Mouse (Mus musculus): ENCODE results near the gene Ano4. TPM values are rescaled to one million over a fixed set of nuclear protein-coding genes. Genes with fewer than 3 reads are reported as not detected.

The Ano4 gene
- total and polyA plus RNA-seq, 3 experiments: not detected

DNA sequence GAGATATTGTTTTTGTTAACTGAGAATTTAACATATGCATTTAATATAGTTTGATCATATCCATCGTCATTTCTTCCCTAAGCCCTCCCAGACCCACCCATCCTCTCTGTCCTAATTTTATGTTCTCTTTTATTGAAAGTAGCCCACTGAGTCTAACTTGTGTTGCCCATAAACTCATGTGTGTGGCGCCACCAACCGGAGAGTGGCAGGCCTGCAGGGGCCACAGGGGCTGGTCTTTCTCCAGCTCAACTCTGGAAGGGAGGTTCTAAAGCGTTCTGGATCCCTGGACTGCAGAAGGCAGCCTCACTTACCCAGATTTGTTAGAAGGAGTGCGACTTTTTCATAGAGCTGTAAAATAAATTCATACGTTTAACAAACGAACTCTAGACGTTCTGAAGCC, 361.1 kb downstream of the Ano4 start:
- H3K27ac ChIP-seq (ENCODE audit: insufficient read depth, low read depth): no peak overlapping the region
- dilution Hi-C loops (cut with MboI; ENCODE audit: extremely low pct_ligation_motif_present, extremely low pct_unique_long_range_greater_than_20kb, low sequenced_read_pairs) (no loop called here), in situ Hi-C loops (cut with MboI; ENCODE audit: low pct_ligation_motif_present, low pct_unique_long_range_greater_than_20kb, low sequenced_read_pairs) (loop anchor here (10.0 kb wide), 1 partner anchor 119 kb away; no protein-coding TSS in a partner anchor)
- H3K27me3 ChIP-seq (replicated peaks): no peaks in the 10 kb centered on the region
- no peak overlapping the region for H3K9ac ChIP-seq (ENCODE audit: insufficient read depth, low read depth)
- TF ChIP-seq RAD21 (IDR thresholded peaks at IDR 0.05; ENCODE audit: low read depth, low read length): peak; percentile 76
- peak; percentile 81 for TF ChIP-seq SMC3 (IDR thresholded peaks at IDR 0.05; ENCODE audit: low read depth, low read length)
- TF ChIP-seq CTCF (conservative IDR thresholded peaks at IDR 0.05 in 1 of 2, IDR thresholded peaks at IDR 0.05 in 1 of 2; ENCODE audit: low read depth in 2 of 2, low read length in 2 of 2): peak; percentile 39 to 79
- no peak for TF ChIP-seq TBP (conservative IDR thresholded peaks at IDR 0.05; ENCODE audit: low read depth, low read length)
- no peaks in the 10 kb centered on the region for H3K79me2 ChIP-seq (replicated peaks; ENCODE audit: control insufficient read depth, extremely low read depth, insufficient read depth, poor library complexity, severe bottlenecking)
- H3K4me1 ChIP-seq (ENCODE audit: control insufficient read depth in 1 of 2, insufficient read depth in 2 of 2): no peaks in the 10 kb centered on the region
- H3K4me3 ChIP-seq (replicated peaks in 1 of 3; ENCODE audit: low read depth in 2 of 3, low read length in 2 of 3, poor library complexity in 1 of 3): no peak overlapping the region
- no peaks in the 10 kb centered on the region for H3K9me3 ChIP-seq (replicated peaks; ENCODE audit: low read length)
- H3K36me3 ChIP-seq (replicated peaks in 1 of 2; ENCODE audit: control insufficient read depth in 1 of 2, insufficient read depth in 1 of 2, low read length in 1 of 2): no peaks in the 10 kb centered on the region
- DNase-seq (ENCODE audit: extremely low read depth): peak; percentile 48
- no peak overlapping the region for H3K4me2 ChIP-seq (ENCODE audit: insufficient read depth, low read depth, poor library complexity, severe bottlenecking)

DNA sequence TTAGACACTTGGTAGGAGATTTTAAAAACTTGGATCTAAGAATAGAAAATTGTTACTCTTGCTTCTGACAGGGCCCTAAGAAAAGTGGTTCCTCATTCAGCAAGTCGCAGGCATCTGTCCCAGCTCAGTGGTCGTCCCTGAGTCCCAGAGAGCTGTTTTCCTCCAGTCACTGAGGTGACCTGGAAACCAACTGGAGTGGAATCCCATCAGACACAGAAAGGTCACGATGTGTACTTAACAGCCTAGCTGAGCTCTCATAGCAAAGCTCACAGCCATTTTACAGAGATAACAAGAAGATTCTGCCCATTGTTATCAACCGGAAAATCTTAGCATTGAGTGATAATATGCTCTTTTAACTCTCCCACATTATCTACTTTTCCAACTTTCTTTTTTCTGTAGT, 365.1 kb downstream of the Ano4 start:
- dilution Hi-C loops (cut with MboI; ENCODE audit: extremely low pct_ligation_motif_present, extremely low pct_unique_long_range_greater_than_20kb, low sequenced_read_pairs): no loop called here

GRCm38 (mm10) chr10:88978932-88979331, 365.6 kb downstream of the Ano4 start:
- H3K4me2 ChIP-seq (ENCODE audit: insufficient read depth, low read depth, poor library complexity, severe bottlenecking): no peak overlapping the region
- H3K27ac ChIP-seq (ENCODE audit: insufficient read depth, low read depth): no peak overlapping the region
- in situ Hi-C loops (cut with MboI; ENCODE audit: low pct_ligation_motif_present, low pct_unique_long_range_greater_than_20kb, low sequenced_read_pairs): no loop called here
- dilution Hi-C loops (cut with MboI; ENCODE audit: extremely low pct_ligation_motif_present, extremely low pct_unique_long_range_greater_than_20kb, low sequenced_read_pairs): no loop called here
- H3K36me3 ChIP-seq (replicated peaks in 1 of 2; ENCODE audit: control insufficient read depth in 1 of 2, insufficient read depth in 1 of 2, low read length in 1 of 2): no peaks in the 10 kb centered on the region
- DNase-seq (ENCODE audit: extremely low read depth): no peak
- TF ChIP-seq ZC3H11A (IDR thresholded peaks at IDR 0.05; ENCODE audit: low read depth, low read length) (no peak), E2F4 (IDR thresholded peaks at IDR 0.05; ENCODE audit: insufficient replicate concordance, low read depth, low read length) (no peak), PAX5 (IDR thresholded peaks at IDR 0.05; ENCODE audit: low read length) (no peak), BHLHE40 (IDR thresholded peaks at IDR 0.05; ENCODE audit: low read depth, low read length) (no peak), CHD2 (IDR thresholded peaks at IDR 0.05; ENCODE audit: low read length) (no peak), JUN (IDR thresholded peaks at IDR 0.05; ENCODE audit: insufficient read depth, low read depth, low read length) (no peak), ZMIZ1 (IDR thresholded peaks at IDR 0.05; ENCODE audit: low read depth, low read length) (no peak), MXI1 (IDR thresholded peaks at IDR 0.05; ENCODE audit: low read depth, low read length) (no peak), POLR2AphosphoS2 (IDR thresholded peaks at IDR 0.05; ENCODE audit: low read depth, low read length) (no peak), CHD1 (IDR thresholded peaks at IDR 0.05; ENCODE audit: low read depth, low read length) (no peak), SMC3 (IDR thresholded peaks at IDR 0.05; ENCODE audit: low read depth, low read length) (no peak), EP300 (IDR thresholded peaks at IDR 0.05; ENCODE audit: low read length) (no peak), ELF1 (IDR thresholded peaks at IDR 0.05; ENCODE audit: low read depth, low read length) (no peak), USF2 (conservative IDR thresholded peaks at IDR 0.05; ENCODE audit: low read depth, low read length) (no peak), SIN3A (IDR thresholded peaks at IDR 0.05; ENCODE audit: low read length) (no peak), TBP (conservative IDR thresholded peaks at IDR 0.05; ENCODE audit: low read depth, low read length) (no peak), RAD21 (IDR thresholded peaks at IDR 0.05; ENCODE audit: low read depth, low read length) (no peak)
- no peak overlapping the region for H3K9ac ChIP-seq (ENCODE audit: insufficient read depth, low read depth)
- no peaks in the 10 kb centered on the region for H3K4me1 ChIP-seq (ENCODE audit: control insufficient read depth in 1 of 2, insufficient read depth in 2 of 2)
- H3K79me2 ChIP-seq (replicated peaks; ENCODE audit: control insufficient read depth, extremely low read depth, insufficient read depth, poor library complexity, severe bottlenecking): no peaks in the 10 kb centered on the region
- H3K27me3 ChIP-seq (replicated peaks): no peaks in the 10 kb centered on the region
- no peak overlapping the region for H3K4me3 ChIP-seq (replicated peaks in 1 of 3; ENCODE audit: low read depth in 2 of 3, low read length in 2 of 3, poor library complexity in 1 of 3)
- H3K9me3 ChIP-seq (replicated peaks; ENCODE audit: low read length): no peaks in the 10 kb centered on the region

More for the DNA sequence above, 365.1 kb downstream of the Ano4 start:
- in situ Hi-C loops (cut with MboI; ENCODE audit: low pct_ligation_motif_present, low pct_unique_long_range_greater_than_20kb, low sequenced_read_pairs): no loop called here
- DNase-seq (ENCODE audit: extremely low read depth): no peak
- no peaks in the 10 kb centered on the region for H3K27me3 ChIP-seq (replicated peaks)
- no peaks in the 10 kb centered on the region for H3K9me3 ChIP-seq (replicated peaks; ENCODE audit: low read length)
- H3K27ac ChIP-seq (ENCODE audit: insufficient read depth, low read depth): no peak overlapping the region
- H3K36me3 ChIP-seq (replicated peaks in 1 of 2; ENCODE audit: control insufficient read depth in 1 of 2, insufficient read depth in 1 of 2, low read length in 1 of 2): no peaks in the 10 kb centered on the region
- no peak overlapping the region for H3K4me3 ChIP-seq (replicated peaks in 1 of 3; ENCODE audit: low read depth in 2 of 3, low read length in 2 of 3, poor library complexity in 1 of 3)
- H3K4me2 ChIP-seq (ENCODE audit: insufficient read depth, low read depth, poor library complexity, severe bottlenecking): no peak overlapping the region
- no peaks in the 10 kb centered on the region for H3K79me2 ChIP-seq (replicated peaks; ENCODE audit: control insufficient read depth, extremely low read depth, insufficient read depth, poor library complexity, severe bottlenecking)
- H3K4me1 ChIP-seq (ENCODE audit: control insufficient read depth in 1 of 2, insufficient read depth in 2 of 2): no peaks in the 10 kb centered on the region
- no peak overlapping the region for H3K9ac ChIP-seq (ENCODE audit: insufficient read depth, low read depth)
- no peak for TF ChIP-seq ELF1 (IDR thresholded peaks at IDR 0.05; ENCODE audit: low read depth, low read length)
- TF ChIP-seq NELFE (IDR thresholded peaks at IDR 0.05; ENCODE audit: low read depth, low read length): no peak

All from CH12.LX (cell line).